Mouse (Mus musculus): Measurements from ENCODE around the gene Tob2. TPM values are rescaled to one million over a fixed set of nuclear protein-coding genes. Genes with fewer than 3 reads are reported as not detected.

Tob2 gene
- polyA plus RNA-seq, 1 experiment from 2014 or later = 26.0 TPM

- H3K4me2 ChIP-seq (replicated peaks) = peak overlapping the region; percentile 81
These were observed 45.6 kb downstream of the Tob2 start for GRCm38 (mm10) chr15:81812696-81813631.

GRCm38 (mm10) chr15:81812287-81812686, 46.3 kb downstream of the Tob2 start:
- Histone ChIP-seq H3K9me3 (no peaks in the 10 kb centered on the region), H3K27ac (no peak overlapping the region), H3K27me3 (no peaks in the 10 kb centered on the region), H3K4me2 (replicated peaks) (peak overlapping the region; percentile 81), H3K4me3 (peak overlapping the region; percentile 79), H3K36me3 (peaks cover 26% of the 10 kb centered on the region), H3K4me1 (peaks cover 31% of the 10 kb centered on the region), H3K9ac (peak overlapping the region; percentile 82)
- 38% methylated on average over 3 of the region's 3 CpGs for WGBS
- ATAC-seq (ENCODE audit: low FRiP score, low read depth) = no peak

More at GRCm38 (mm10) chr15:81812696-81813631, 45.6 kb downstream of the Tob2 start:
- Histone ChIP-seq H3K9me3 (no peaks in the 10 kb centered on the region), H3K9ac (peak overlapping the region; percentile 82), H3K4me1 (peaks cover 31% of the 10 kb centered on the region), H3K36me3 (peaks cover 31% of the 10 kb centered on the region), H3K27me3 (no peaks in the 10 kb centered on the region), H3K27ac (no peak overlapping the region), H3K4me3 (peak overlapping the region; percentile 79)
- ATAC-seq (ENCODE audit: low FRiP score, low read depth) = no peak
- WGBS = 71% methylated on average over 7 of the region's 7 CpGs

GRCm38 (mm10) chr15:81811599-81811996, 47.0 kb downstream of the Tob2 start:
- Histone ChIP-seq H3K27ac (peak overlapping the region; percentile 77; the same call in 1 of the 2 replicates), H3K9me3 (no peaks in the 10 kb centered on the region), H3K4me1 (peaks cover 31% of the 10 kb centered on the region), H3K4me2 (replicated peaks) (peak overlapping the region; percentile 81), H3K27me3 (no peaks in the 10 kb centered on the region), H3K4me3 (peak overlapping the region; percentile 79), H3K36me3 (peaks cover 19% of the 10 kb centered on the region), H3K9ac (peak overlapping the region; percentile 82)
- no peak; the same call in 1 of the 2 replicates for ATAC-seq (ENCODE audit: low FRiP score, low read depth)
- under 1% methylated on average over 22 of the region's 26 CpGs for WGBS

GRCm38 (mm10) chr15:81810671-81811598, 47.7 kb downstream of the Tob2 start:
- H3K27ac ChIP-seq = peak overlapping the region; percentile 87
- H3K4me1 ChIP-seq = peaks cover 32% of the 10 kb centered on the region
- H3K9me3 ChIP-seq = no peaks in the 10 kb centered on the region
- H3K27me3 ChIP-seq = no peaks in the 10 kb centered on the region
- peak overlapping the region; percentile 81 for H3K4me2 ChIP-seq (replicated peaks)
- peaks cover 13% of the 10 kb centered on the region for H3K36me3 ChIP-seq
- peak overlapping the region; percentile 82 for H3K9ac ChIP-seq
- under 1% methylated on average over 83 of the region's 89 CpGs for WGBS
- peak overlapping the region; percentile 79 for H3K4me3 ChIP-seq
- peak; percentile 99 for ATAC-seq (ENCODE audit: low FRiP score, low read depth)

- peaks cover 40% of the 10 kb centered on the region for H3K4me1 ChIP-seq
- WGBS = 1% methylated on average over 10 of the region's 10 CpGs
These were observed 48.4 kb downstream of the Tob2 start for GRCm38 (mm10) chr15:81810150-81810549.

GRCm38 (mm10) chr15:81809550-81809949, 49.0 kb downstream of the Tob2 start:
- ATAC-seq (ENCODE audit: low FRiP score, low read depth) = no peak
- 47% methylated on average over 1 of the region's 1 CpGs for WGBS
- peak overlapping the region; percentile 87 for H3K27ac ChIP-seq
- H3K36me3 ChIP-seq = no peaks in the 10 kb centered on the region
- peak overlapping the region; percentile 79 for H3K4me3 ChIP-seq
- H3K9me3 ChIP-seq = no peaks in the 10 kb centered on the region
- no peaks in the 10 kb centered on the region for H3K27me3 ChIP-seq
- peak overlapping the region; percentile 81 for H3K4me2 ChIP-seq (replicated peaks)
- H3K9ac ChIP-seq = peak overlapping the region; percentile 53; the same call in 1 of the 2 replicates
- H3K4me1 ChIP-seq = peaks cover 46% of the 10 kb centered on the region

More at GRCm38 (mm10) chr15:81810150-81810549, 48.4 kb downstream of the Tob2 start:
- Histone ChIP-seq H3K4me2 (replicated peaks) (peak overlapping the region; percentile 81), H3K4me3 (peak overlapping the region; percentile 79), H3K9me3 (no peaks in the 10 kb centered on the region), H3K27ac (peak overlapping the region; percentile 87), H3K36me3 (peaks cover 5% of the 10 kb centered on the region), H3K27me3 (no peaks in the 10 kb centered on the region), H3K9ac (peak overlapping the region; percentile 53)
- ATAC-seq (ENCODE audit: low FRiP score, low read depth) = no peak

GRCm38 (mm10) chr15:81808799-81809198, 49.8 kb downstream of the Tob2 start:
- H3K4me1 ChIP-seq = peaks cover 54% of the 10 kb centered on the region
- H3K4me3 ChIP-seq = no peak overlapping the region
- H3K9ac ChIP-seq = no peak overlapping the region
- no peaks in the 10 kb centered on the region for H3K9me3 ChIP-seq
- H3K27me3 ChIP-seq = no peaks in the 10 kb centered on the region
- H3K36me3 ChIP-seq = no peaks in the 10 kb centered on the region
- 74% methylated on average over 2 of the region's 2 CpGs for WGBS
- no peak overlapping the region for H3K27ac ChIP-seq
- no peak overlapping the region for H3K4me2 ChIP-seq (replicated peaks)
- no peak for ATAC-seq (ENCODE audit: low FRiP score, low read depth)

- no peaks in the 10 kb centered on the region for H3K9me3 ChIP-seq
- H3K4me3 ChIP-seq = no peak overlapping the region
- no peaks in the 10 kb centered on the region for H3K27me3 ChIP-seq
- no peak overlapping the region for H3K4me2 ChIP-seq (replicated peaks)
- no peak overlapping the region for H3K9ac ChIP-seq
- H3K27ac ChIP-seq = no peak overlapping the region
- peaks cover 58% of the 10 kb centered on the region for H3K4me1 ChIP-seq
- ATAC-seq (ENCODE audit: low FRiP score, low read depth) = no peak
- H3K36me3 ChIP-seq = no peaks in the 10 kb centered on the region
- WGBS = 78% methylated on average over 4 of the region's 4 CpGs
These were observed 51.8 kb downstream of the Tob2 start for GRCm38 (mm10) chr15:81806621-81807404.

GRCm38 (mm10) chr15:81805624-81806023, 53.0 kb downstream of the Tob2 start:
- 62% methylated on average over 6 of the region's 6 CpGs for WGBS

GRCm38 (mm10) chr15:81804883-81805282, 53.7 kb downstream of the Tob2 start:
- H3K4me1 ChIP-seq = peaks cover 53% of the 10 kb centered on the region

More at GRCm38 (mm10) chr15:81805624-81806023, 53.0 kb downstream of the Tob2 start:
- H3K36me3 ChIP-seq = no peaks in the 10 kb centered on the region
- no peak overlapping the region for H3K9ac ChIP-seq
- no peaks in the 10 kb centered on the region for H3K27me3 ChIP-seq
- no peaks in the 10 kb centered on the region for H3K9me3 ChIP-seq
- no peak overlapping the region for H3K4me2 ChIP-seq (replicated peaks)
- no peak for ATAC-seq (ENCODE audit: low FRiP score, low read depth)
- no peak overlapping the region for H3K4me3 ChIP-seq
- H3K27ac ChIP-seq = no peak overlapping the region
- H3K4me1 ChIP-seq = peaks cover 57% of the 10 kb centered on the region

GRCm38 (mm10) chr15:81804172-81804571, 54.4 kb downstream of the Tob2 start:
- ATAC-seq (ENCODE audit: low FRiP score, low read depth) = no peak
- Histone ChIP-seq H3K4me2 (replicated peaks) (peak overlapping the region; percentile 77), H3K27me3 (no peaks in the 10 kb centered on the region), H3K4me3 (no peak overlapping the region), H3K27ac (0 out of 2 replicates have a peak overlapping the region, but pooled peaks have one; percentile 39), H3K4me1 (peaks cover 46% of the 10 kb centered on the region), H3K9ac (0 out of 2 replicates have a peak overlapping the region, but pooled peaks have one; percentile 62), H3K9me3 (no peaks in the 10 kb centered on the region), H3K36me3 (no peaks in the 10 kb centered on the region)
- 45% methylated on average over 1 of the region's 1 CpGs for WGBS

More at GRCm38 (mm10) chr15:81804883-81805282, 53.7 kb downstream of the Tob2 start:
- ATAC-seq (ENCODE audit: low FRiP score, low read depth) = no peak
- Histone ChIP-seq H3K9ac (no peak overlapping the region), H3K27ac (peak overlapping the region; percentile 48; the same call in 1 of the 2 replicates), H3K4me2 (replicated peaks) (no peak overlapping the region), H3K9me3 (no peaks in the 10 kb centered on the region), H3K36me3 (no peaks in the 10 kb centered on the region), H3K4me3 (no peak overlapping the region), H3K27me3 (no peaks in the 10 kb centered on the region)
- WGBS = 83% methylated on average over 3 of the region's 3 CpGs

Measured in limb, embryonic 13.5 days (tissue).